Mouse (Mus musculus) liver, adult 2 months (tissue): ENCODE results near the gene Arhgap21.

ENCODE experiments used
- CTCF ChIP-seq: fragments of 200-500 bp; IDR thresholded peaks from 2 replicates; pipeline ENCODE4 v1.5.1; 2011; ENCODE audit warnings: low read depth, low read length, control low read depth
- POLR2A ChIP-seq: fragments of 200-500 bp; IDR thresholded peaks from 2 replicates; pipeline ENCODE4 v1.6.1; 2011; ENCODE audit warnings: low read length, control low read depth; ENCODE audit not compliant: insufficient read depth; ENCODE audit errors: extremely low read depth

DNA sequence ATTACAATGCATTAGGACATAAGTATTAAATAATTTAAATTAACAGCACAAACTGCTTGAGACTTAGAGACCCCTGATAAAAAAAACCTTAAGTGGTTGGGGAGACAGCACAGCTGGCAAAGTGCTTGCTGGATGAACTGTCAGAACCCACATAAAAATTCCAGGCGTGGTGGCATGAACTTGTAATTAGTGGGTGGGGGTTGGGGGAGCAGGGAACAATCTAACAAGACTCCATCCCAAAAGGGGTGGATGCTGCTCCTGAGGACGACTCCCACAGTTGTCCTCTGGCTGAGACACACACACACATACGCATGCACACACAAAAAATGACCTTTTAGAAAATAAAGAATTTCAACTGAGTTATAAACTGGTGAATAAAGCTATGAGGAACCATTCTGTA, 79.9 kb downstream of the Arhgap21 start:
- TF ChIP-seq CTCF = no peak
- no peak for TF ChIP-seq POLR2A
